Mouse (Mus musculus) heart, adult 9 months (tissue): ENCODE results near the gene Gm4981.
"Not testable (repeated sequence)": the region's sequence is repeated elsewhere in the genome, so short reads cannot be mapped to it uniquely, and the experiment has no call there.

ENCODE experiments used
- DNase-seq, 2 experiments: peaks; one replicate each; pipeline ENCODE4 v3.0.0; 2022; ENCODE audit warnings: low spot score in 2 of 2

Gene Gm4981

DNA sequence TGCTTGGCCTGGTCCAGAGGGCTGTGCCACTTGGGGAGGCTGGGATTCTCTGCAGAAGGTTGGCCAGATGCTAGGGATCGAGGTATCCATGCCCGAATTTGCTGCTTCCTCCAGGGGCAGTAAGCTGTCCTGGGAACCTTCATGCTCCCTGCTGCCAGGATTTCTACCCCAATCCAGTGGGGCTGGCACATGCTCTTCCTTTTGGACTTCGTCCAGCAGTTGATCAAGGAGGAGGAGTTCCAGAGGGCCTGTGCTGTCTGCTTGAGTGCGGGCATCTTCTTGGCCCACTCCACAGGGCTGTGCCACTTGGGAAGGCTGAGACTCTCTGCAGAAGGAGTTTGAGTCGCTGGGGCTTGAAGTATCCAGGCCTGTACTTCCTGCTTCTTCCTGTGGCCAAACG, 13.3 kb downstream of the Gm4981 start:
- DNase-seq, result not testable (repeated sequence)

DNA sequence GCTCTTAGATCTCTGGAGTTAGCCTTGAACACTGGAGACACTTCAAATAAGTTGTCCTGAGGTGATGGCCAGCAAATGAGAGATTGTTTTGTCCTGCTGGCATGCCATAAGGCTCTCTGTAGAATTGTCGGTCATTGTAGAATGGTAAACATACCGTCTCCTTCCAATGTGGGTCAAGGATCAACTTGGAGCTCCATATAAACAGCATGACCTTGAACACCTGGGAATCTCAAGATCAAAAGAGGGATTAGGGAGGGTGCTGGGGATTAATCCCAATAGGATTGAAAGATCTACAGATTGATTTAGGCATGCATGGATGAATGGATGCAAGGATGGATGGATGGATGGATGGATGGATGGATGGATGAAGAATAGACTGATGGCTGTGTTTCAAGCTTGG, 14.9 kb downstream of the Gm4981 start:
- peak in 1 of 2 experiments; percentile 69 for DNase-seq

DNA sequence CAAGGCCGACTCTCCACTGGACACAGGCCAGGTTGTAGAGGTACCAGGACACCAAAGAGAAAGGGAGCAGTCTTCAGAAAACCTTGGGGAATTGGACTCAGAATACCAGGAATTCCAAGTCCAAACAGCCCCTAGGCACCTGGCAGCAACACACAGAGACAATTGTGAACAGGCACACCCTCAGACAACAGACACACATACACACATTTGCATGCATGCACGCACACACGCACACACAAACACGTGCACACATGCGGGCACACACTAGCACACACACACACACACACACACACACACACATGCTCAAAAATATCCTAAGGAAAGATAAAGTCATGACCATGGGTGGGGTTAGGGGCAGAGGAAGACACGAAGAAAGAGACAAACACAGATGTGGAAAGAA, 15.8 kb downstream of the Gm4981 start:
- no peak for DNase-seq

DNA sequence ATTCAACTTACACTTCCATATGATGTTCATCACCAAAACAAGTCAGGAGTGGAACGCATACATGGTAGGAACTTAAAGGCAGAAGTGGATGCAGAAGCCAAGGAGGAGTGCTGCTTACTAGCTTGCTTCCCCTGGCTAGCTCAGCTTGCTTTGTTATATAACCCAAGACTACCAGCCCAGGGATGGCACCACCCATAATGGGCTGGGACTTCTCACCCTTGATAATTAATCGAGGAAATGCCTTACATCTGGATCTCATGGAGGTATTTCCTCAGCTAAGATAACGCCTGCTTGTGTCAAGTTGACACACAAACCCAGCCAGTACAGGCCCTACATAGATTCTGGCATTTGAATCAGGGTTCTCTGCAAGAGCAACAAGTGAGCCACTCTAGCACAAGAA, 19.1 kb downstream of the Gm4981 start:
- no peak for DNase-seq

DNA sequence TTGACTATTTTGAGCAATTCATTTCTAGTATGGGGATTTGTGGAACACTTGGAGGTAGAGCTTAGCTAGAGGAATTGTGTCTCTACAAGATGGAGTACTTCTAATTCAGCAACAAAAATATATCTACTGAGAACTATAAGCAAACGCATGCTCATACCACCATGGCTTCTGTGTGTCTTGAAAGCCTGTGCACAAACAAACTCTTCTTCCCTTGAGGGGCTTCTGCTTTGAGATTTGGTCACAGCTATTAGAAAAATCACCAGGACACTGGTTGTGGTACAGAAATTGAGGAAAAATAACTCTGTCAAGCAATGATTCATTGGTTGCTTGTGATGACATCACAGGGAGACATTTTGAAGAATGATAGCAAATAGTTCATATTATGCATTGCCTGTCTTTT, 21.1 kb downstream of the Gm4981 start:
- no peak for DNase-seq

DNA sequence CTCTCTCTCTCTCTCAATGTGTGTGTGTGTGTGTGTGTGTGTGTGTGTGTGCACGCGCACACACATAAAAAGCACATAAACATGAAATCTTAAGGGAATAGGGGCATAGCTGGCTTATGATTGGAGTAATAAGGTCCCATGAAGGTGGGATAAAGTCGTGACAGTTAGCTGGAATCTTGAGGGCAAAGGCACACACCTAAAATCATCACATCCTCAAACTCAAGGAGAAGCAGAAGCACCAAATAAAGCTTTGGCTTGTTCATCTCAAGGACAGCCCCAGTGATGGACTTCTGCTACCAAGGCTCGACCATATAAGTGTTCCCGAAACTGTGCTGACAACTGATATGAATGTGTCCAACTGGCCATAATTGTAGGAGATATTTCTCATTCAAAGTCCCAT, 21.6 kb downstream of the Gm4981 start:
- DNase-seq, result no peak

DNA sequence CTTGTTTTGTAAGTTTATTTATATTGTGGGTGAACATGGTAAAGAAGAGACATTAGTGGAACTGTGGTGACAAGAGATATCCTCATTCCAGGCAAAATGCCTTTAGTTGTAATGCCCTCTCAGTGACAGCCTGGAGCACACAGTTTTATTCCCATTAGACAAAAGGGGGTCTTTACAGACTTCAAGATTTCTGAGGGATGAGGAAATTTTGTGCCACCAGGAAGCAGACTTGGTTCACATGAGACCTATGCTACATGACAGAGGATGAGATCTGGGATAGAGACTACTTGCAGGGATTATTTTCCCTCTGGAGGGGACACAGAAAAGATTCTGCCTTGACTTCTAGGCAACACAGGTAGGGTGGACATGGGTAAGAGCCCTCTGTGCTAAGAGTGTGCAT, 22.0 kb downstream of the Gm4981 start:
- DNase-seq, result no peak

DNA sequence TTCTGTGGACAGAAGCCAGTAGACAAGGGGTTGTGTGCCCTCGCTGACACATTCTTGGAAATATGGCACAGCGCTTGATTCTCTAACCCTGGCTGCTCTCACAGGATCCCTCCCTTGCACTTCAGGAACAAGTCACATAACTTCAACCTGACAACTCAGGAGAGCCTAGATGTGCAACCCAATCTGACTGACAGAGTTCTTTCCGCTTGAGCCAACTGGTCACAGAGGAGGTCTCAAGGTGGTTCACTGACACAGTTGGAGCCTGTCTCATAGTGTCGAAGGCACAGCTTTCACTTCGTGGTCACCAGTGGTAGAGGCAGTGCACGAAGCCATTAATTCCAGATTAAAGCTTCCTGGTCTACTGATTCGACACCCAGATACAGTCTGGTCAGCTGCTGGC, 24.3 kb downstream of the Gm4981 start:
- DNase-seq, result no peak

DNA sequence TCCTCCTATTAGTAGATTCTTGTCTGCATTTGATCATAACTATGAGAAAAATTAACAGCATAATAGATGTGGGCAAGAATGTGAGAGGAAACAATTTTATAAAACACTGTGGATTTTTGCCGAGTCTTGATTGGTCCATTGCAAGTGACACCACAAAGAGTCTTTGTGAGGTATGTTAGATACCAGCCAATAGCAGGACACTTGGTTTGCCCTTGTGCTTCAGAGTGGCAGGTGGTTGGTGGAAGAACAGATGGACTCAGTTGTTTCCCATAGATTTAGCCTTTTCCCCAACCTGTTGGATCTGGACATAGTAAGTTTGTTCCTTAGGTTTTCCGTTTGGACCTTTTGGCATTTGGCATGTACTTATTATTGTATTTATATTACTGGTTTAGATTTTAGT, 25.3 kb downstream of the Gm4981 start:
- no peak for DNase-seq

DNA sequence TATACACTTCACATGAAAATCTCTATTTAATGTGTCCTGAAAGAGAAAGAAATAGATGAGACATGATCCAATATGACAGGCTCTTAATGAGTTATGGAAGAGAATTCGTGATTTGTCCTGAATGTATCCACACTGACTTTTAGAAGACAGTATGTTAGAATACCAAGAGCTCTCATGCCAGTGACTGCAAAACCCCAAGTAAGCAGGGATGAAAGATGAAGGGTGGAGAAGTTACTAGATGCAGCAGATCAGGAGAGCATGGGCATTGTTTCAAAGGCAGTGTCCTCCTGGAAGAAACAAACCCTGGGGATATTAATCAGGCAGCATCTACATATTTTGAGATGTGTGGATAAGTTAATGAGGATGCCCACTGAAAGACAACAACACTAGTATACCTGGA, 26.0 kb downstream of the Gm4981 start:
- DNase-seq, result no peak

DNA sequence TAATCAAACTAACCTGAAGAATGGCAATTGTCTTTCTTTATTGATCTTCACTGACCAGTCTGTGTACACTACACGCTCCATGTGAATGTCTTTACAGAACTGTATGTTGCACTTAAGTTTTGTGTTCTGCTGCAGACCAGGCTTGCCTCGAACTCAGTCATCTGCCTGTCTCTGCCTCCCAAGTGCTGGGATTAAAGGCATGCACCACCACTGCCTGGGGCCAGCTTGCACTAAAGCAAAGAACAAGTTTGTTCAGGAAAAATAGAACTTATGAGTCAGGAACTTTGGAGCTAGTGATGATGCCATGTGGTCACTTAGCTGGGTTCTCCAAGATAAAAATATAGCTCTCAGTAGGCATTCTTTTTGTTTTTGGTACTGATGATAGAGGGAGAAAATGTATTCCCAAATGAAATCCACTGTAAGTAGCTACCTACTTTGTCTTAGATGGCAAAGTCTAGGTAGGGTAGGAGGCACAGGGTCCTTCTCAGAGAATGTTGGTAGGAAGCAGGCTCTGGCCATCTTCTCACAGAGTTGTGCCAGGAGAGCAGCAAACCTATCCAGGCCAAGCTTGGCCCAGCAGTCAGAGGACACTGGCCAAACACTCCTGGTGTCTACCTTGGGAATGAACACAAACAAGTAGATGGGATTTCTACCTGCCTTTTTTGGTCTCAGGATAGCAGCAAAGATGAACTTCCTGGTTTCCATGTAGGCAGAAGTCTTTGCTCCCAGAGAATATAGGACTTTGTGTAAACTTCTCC, 26.6 kb downstream of the Gm4981 start:
- DNase-seq, result no peak

DNA sequence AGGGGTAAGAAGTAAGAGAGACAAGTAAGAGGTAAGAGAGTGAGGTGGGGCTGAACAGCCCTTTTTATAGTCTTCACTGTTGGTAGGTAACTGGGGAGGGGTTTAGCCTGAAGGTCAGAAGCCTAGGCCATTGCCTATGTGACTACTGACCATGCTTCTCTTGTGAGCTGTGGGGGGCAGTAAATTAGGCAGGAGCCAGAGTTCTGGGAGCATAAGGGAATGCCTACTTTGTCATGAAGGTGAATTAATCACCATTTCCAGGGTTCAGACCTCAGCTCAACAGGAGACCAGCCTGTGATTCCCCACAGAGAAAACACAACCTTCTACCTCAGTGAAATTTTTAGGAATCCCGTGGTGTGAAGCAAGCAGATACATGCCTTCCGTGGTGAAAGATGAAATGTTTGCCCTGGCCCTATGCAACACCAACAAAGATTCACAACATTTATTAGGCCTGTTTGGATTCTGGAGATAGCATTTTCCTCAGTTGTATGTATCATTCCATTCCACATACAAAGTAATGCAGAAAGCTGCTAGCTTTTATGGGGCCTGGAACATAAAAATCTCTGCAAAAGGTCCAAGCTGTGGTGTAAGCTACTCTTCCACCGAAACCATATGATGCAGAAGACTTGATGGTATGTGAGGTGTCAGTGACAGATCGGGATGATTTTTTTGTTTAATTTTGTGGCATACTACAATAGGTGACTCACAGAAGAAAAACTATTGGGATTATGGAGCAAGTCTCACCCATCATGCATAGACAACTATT, 29.7 kb downstream of the Gm4981 start:
- DNase-seq, result no peak

DNA sequence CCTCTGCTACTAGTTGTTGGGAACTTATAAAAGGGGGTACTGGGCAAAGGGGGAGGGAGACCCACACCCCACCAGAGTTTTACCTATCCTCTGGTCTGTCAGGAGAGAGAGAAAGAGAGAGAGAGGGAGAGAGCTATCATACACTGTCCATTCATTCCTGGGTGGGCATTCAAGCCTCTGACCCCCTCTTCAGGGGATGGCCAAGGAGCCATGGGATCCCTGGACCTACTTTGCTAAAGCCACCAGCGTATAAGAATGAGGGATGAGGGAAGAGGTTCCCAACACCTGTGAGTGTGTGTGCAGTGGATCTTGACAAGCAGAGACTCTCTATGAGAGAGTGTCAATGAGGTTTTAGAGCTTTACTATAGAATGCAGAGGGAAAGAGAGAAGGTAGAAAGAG, 30.5 kb downstream of the Gm4981 start:
- no peak for DNase-seq
